Mouse (Mus musculus) neural tube, embryonic 13.5 days (tissue): ENCODE measurements at regions not wholly inside any gene's neighbourhood (a gene's known extent, or its start where the extent isn't known, plus 50 kb on each side); places are given as distances from the start of the nearest gene placed in this dataset.

Experiments used
- ATAC-seq: fragments of 200-750 bp; cut with Nextera tagmentation; 2 replicates; pipeline ENCODE4 v1.8.0; 2017; ENCODE audit warnings: low read depth, mild to moderate bottlenecking, moderate TSS enrichment, moderate library complexity
- H3K27ac ChIP-seq: fragments of 300-500 bp; sonication (generic); replicated peaks from 2 replicates; pipeline ENCODE4 v1.5.1; 2015; ENCODE audit warnings: moderate library complexity, mild to moderate bottlenecking, inconsistent platforms
- H3K27me3 ChIP-seq: fragments of 300-500 bp; sonication (generic); 2 replicates; pipeline ENCODE4 v1.6.1; 2015; ENCODE audit warnings: mild to moderate bottlenecking, inconsistent platforms
- H3K36me3 ChIP-seq: fragments of 300-500 bp; sonication (generic); 2 replicates; pipeline ENCODE4 v1.6.1; 2015; ENCODE audit warnings: mild to moderate bottlenecking, inconsistent platforms
- H3K4me1 ChIP-seq: fragments of 300-500 bp; sonication (generic); replicated peaks from 2 replicates; pipeline ENCODE4 v1.6.1; 2015; ENCODE audit warnings: inconsistent platforms
- H3K4me2 ChIP-seq: fragments of 300-500 bp; sonication (generic); 2 replicates; pipeline ENCODE4 v1.6.1; 2015; ENCODE audit warnings: inconsistent platforms, mild to moderate bottlenecking, moderate library complexity
- H3K4me3 ChIP-seq: fragments of 300-500 bp; sonication (generic); 2 replicates; pipeline ENCODE4 v1.5.1; 2015; ENCODE audit warnings: mild to moderate bottlenecking, inconsistent platforms
- H3K9ac ChIP-seq: fragments of 300-500 bp; sonication (generic); 2 replicates; pipeline ENCODE4 v1.6.1; 2015; ENCODE audit warnings: moderate library complexity, mild to moderate bottlenecking, inconsistent platforms
- H3K9me3 ChIP-seq: fragments of 300-500 bp; sonication (generic); 2 replicates; pipeline ENCODE4 v1.6.1; 2016; ENCODE audit warnings: inconsistent platforms
- WGBS: fragments of 180-500 bp; shearing (Covaris S2); methylation state at CpG from one replicate; pipeline ENCODE4 v1.1.7; 2015; 5-methylcytosine and 5-hydroxymethylcytosine counted together

DNA sequence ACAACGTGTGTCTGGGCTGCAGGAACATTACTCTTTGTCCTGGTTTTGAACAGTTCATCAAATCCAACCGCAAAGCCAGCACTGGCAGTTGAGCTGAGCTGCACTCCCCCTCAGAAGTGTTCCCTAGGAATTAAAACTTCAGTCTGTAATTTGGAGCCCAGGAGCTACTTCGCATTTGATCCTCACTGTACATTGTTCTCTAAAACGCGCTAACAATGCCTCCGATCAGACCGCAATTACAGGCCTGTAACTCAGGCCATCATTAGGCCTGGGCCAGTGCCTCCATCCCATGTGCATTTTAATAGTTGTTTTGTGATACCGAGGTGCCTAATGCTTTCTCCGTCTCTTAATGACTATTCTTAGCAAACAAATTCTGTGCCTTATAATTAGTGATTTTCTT lies 185.6 kb downstream of the Rps15a start:
- H3K4me2 ChIP-seq = no peak overlapping the region
- H3K27me3 ChIP-seq = no peaks in the 10 kb centered on the region
- H3K4me3 ChIP-seq = no peak overlapping the region
- H3K36me3 ChIP-seq = no peaks in the 10 kb centered on the region
- H3K27ac ChIP-seq = no peak overlapping the region
- ATAC-seq = no peak
- WGBS = 54% methylated on average over 9 of the region's 9 CpGs
- no peak overlapping the region for H3K9ac ChIP-seq
- H3K4me1 ChIP-seq = peaks cover 12% of the 10 kb centered on the region
- H3K9me3 ChIP-seq = no peaks in the 10 kb centered on the region

DNA sequence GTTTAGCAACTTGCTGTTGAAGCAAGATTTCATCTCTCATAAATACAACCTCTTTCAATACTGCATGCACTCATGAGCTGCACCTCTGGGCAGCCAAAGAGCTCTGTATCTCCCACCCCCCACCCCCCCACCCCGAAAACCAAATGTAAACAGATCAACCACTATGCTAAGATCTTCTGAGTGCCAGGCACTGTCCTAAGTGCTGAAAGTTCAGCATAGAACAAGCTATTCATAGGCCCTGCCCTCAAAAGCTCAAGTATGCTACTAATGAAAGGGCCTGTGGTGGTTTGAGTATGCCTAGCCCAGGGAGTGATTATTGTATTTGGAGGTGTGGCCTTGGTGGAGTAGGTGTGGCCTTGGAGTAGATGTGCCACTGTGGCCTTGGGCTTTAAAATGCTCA lies 189.6 kb downstream of the Rps15a start:
- Histone ChIP-seq H3K27me3 (no peaks in the 10 kb centered on the region), H3K4me2 (no peak overlapping the region), H3K27ac (no peak overlapping the region), H3K9ac (no peak overlapping the region), H3K36me3 (no peaks in the 10 kb centered on the region), H3K4me1 (peaks cover 4% of the 10 kb centered on the region), H3K4me3 (no peak overlapping the region), H3K9me3 (no peaks in the 10 kb centered on the region)
- no peak for ATAC-seq
- WGBS = 48% methylated on average over 1 of the region's 1 CpGs

DNA sequence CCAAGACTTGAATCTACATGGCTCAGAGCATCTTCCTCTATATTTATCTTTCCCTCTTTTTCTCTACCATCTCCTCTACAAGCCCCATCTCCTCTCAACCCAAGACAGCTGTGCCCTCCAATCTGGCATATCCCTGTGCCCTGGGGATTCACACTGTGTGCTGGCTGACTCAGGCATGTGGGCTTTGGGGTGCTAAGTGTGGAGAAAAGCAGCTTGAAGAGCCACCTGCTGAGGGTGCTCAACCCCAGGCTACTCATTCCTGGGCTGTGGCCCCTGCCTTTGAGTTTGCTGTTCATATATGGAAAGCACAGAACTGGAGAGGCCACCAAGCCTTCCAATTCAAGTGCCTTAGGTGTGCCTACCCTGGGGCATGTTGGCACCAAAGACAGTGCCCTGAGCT lies 193.7 kb downstream of the Rps15a start:
- Histone ChIP-seq H3K9ac (no peak overlapping the region), H3K27me3 (no peaks in the 10 kb centered on the region), H3K36me3 (no peaks in the 10 kb centered on the region), H3K4me1 (no peaks in the 10 kb centered on the region), H3K4me3 (no peak overlapping the region), H3K9me3 (no peaks in the 10 kb centered on the region), H3K4me2 (no peak overlapping the region), H3K27ac (no peak overlapping the region)
- ATAC-seq = no peak

DNA sequence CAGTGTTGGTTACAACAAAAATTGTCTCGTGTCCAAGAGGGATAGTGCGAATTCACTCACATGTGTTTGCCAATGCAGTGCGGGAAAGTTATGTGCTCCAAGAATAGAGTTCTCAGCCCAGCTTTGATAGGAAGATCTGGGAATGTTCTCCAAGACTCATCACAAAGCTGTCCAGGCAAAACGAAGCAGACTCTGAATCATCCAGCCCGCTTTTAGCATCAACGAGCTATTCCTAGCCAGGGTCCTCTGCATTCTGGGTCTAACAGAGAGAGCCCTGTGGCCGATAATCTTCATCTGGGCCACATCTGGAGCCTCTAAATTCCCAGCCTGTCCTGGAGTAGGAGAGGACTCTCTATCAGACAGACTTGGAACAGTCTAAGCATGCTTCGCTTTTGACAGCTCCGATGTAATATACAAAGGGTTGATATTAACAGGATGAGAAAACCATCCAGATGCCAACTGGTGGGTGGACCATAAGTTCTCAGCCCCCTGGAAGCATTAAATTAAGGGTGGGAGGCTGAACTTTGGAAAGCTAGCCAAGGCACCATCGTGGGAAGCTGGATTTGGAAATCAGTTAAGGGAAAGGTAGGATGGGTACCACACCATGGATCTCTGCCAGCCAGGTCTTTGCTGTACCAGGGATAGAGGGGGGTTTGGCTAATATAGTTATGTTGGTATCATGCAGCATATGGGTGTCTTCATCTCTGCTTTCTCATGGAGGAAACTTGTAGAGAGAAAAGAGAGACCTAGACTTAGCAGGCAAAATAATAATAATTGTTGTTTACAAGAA lies 197.6 kb downstream of the Rps15a start:
- WGBS = 94% methylated on average over 10 of the region's 10 CpGs
- no peak overlapping the region for H3K9ac ChIP-seq
- no peak for ATAC-seq

DNA sequence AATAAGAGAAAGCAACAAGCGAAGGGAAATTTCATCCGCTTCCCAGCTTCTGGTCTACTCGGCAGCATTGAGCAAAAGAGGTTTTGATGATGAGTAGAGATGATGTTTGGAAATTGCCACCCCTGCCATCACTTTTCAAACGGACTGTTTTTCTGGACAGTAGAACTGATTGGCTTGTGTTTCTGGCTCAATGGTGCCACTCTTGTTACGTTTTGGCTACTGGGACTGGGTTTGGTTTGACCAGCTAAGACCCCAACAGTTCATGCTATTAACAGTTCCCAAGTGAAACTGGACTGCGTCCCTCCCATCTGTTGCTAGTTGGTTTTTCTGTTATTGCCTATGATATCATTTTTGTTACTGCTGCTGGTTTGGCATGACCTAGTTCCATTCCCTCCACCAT lies 199.1 kb downstream of the Rps15a start:
- Histone ChIP-seq H3K27me3 (no peaks in the 10 kb centered on the region), H3K4me2 (no peak overlapping the region)

More for the DNA sequence above, 197.6 kb downstream of the Rps15a start:
- no peaks in the 10 kb centered on the region for H3K9me3 ChIP-seq
- H3K27ac ChIP-seq = no peak overlapping the region
- H3K4me2 ChIP-seq = no peak overlapping the region
- H3K4me3 ChIP-seq = no peak overlapping the region
- H3K36me3 ChIP-seq = no peaks in the 10 kb centered on the region
- no peaks in the 10 kb centered on the region for H3K4me1 ChIP-seq
- no peaks in the 10 kb centered on the region for H3K27me3 ChIP-seq

DNA sequence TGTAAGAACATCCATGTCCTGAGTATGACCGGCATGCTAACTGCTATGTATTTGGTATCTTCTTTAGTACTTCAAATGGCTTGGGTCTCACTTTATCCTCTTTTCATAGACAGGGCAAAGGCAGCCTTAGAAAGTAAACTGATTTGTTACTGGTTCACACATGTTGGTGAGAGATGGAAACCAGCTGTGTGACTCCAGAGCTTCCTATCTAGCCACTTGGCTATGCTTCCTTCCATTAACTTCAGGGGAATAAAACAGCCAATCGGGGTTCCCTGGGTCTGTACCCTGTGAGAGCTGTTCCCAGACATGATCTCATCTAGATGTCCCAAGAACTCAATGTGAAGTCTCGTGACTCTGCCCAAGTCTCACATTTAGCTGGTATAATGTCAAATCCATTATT lies 203.5 kb downstream of the Rps15a start:
- WGBS = 73% methylated on average over 3 of the region's 3 CpGs

More for the DNA sequence above, 199.1 kb downstream of the Rps15a start:
- H3K36me3 ChIP-seq = no peaks in the 10 kb centered on the region
- WGBS = 92% methylated on average over 6 of the region's 6 CpGs
- no peaks in the 10 kb centered on the region for H3K9me3 ChIP-seq
- no peaks in the 10 kb centered on the region for H3K4me1 ChIP-seq
- no peak overlapping the region for H3K4me3 ChIP-seq
- ATAC-seq = no peak
- no peak overlapping the region for H3K27ac ChIP-seq
- no peak overlapping the region for H3K9ac ChIP-seq

DNA sequence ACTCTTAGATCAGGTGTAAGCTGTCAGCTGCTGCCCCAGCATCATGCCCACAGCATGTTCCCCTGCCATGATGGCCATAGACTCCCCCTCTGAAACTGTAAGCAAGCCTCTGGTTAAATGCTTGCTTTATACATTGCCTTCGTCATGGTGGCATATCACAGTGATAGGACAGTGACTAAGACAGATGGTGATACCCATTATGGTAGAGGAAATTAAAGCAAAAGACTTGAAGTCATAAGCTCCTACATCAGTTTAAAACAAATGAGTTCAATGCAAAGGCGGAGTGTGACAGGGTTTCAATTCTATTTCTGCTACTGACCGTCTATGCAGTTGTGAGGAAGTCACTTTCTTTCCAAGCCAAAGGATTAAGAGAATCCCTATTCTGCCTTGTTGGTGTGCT lies 204.9 kb downstream of the Rps15a start:
- Histone ChIP-seq H3K4me2 (no peak overlapping the region), H3K4me1 (no peaks in the 10 kb centered on the region), H3K27me3 (no peaks in the 10 kb centered on the region), H3K36me3 (no peaks in the 10 kb centered on the region), H3K27ac (no peak overlapping the region), H3K9me3 (no peaks in the 10 kb centered on the region), H3K4me3 (no peak overlapping the region), H3K9ac (no peak overlapping the region)
- 89% methylated on average over 3 of the region's 3 CpGs for WGBS
- ATAC-seq = no peak

More for the DNA sequence above, 203.5 kb downstream of the Rps15a start:
- Histone ChIP-seq H3K27ac (no peak overlapping the region), H3K27me3 (no peaks in the 10 kb centered on the region), H3K4me1 (no peaks in the 10 kb centered on the region), H3K4me2 (no peak overlapping the region), H3K9ac (no peak overlapping the region), H3K36me3 (no peaks in the 10 kb centered on the region), H3K9me3 (no peaks in the 10 kb centered on the region), H3K4me3 (no peak overlapping the region)
- no peak for ATAC-seq

DNA sequence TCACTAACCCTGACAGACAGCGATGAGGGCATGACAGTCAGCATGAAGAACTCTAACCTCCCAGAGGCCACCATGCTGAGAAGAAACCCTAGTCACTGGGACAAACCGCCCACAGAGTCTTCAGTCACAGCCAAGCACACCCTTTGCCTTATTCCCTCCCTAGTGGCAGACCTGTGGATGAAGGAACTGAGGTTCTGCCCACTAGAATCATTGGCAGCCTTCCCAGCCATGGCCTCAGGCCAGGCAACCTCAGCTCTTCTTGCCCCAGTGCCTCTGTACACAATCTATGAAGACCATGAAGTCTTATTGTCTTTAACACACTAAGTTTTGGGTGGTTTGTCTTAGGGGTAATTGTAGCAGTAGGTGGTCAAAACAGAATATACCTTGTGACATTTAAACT lies 219.5 kb downstream of the Rps15a start:
- no peak for ATAC-seq
- no peak overlapping the region for H3K27ac ChIP-seq
- H3K27me3 ChIP-seq = 0 out of 2 replicates have a peak, but pooled peaks cover 6% of the 10 kb centered on the region
- H3K4me1 ChIP-seq = no peaks in the 10 kb centered on the region
- no peak overlapping the region for H3K4me2 ChIP-seq
- 88% methylated on average over 2 of the region's 2 CpGs for WGBS
- no peaks in the 10 kb centered on the region for H3K9me3 ChIP-seq
- no peak overlapping the region for H3K4me3 ChIP-seq
- H3K9ac ChIP-seq = no peak overlapping the region
- no peaks in the 10 kb centered on the region for H3K36me3 ChIP-seq

DNA sequence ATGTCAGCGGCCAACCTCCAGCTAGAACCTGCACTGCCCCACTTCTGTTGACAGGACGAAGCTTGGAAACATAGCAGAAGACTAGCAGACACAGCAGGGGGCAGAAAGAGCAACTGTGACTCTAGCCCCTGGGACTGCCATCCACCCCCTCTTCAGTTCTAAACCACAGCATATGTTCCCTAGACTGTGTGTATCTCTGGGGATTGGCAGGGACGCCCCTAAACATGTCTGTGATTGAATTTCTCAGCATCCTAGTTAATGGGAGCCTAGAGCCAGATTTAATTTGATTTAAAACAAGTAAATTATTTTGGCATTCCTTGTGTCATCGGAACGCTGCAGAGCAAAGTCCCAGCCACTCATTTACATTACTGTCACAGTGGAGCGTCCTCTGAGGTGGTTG lies 228.7 kb downstream of the Rps15a start:
- ATAC-seq = no peak
- WGBS = 63% methylated on average over 6 of the region's 6 CpGs
- Histone ChIP-seq H3K27ac (no peak overlapping the region), H3K36me3 (no peaks in the 10 kb centered on the region), H3K4me3 (no peak overlapping the region), H3K9me3 (no peaks in the 10 kb centered on the region), H3K4me1 (0 out of 2 replicates have a peak, but pooled peaks cover 3% of the 10 kb centered on the region), H3K4me2 (no peak overlapping the region), H3K27me3 (0 out of 2 replicates have a peak, but pooled peaks cover 7% of the 10 kb centered on the region), H3K9ac (no peak overlapping the region)

DNA sequence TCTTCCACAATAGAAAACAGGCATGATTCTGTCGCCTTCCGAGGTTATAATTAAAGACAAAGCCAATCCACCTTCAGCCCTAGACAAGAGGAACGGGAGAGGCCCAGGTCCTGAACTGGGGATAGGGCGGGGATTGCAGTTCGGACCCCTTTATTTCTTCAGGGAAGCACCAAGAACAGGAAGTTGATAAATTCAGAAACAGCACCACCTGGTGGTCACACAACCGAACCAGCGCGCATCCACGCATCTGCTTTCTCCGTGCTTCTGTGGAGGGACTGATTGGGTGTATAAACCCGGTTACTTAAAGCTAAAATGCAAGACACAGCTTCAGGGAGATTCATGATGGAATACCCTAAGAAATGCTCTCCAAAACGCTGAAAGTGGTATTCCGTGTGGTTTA lies 233.2 kb downstream of the Rps15a start:
- Histone ChIP-seq H3K4me3 (no peak overlapping the region), H3K9ac (no peak overlapping the region), H3K9me3 (no peaks in the 10 kb centered on the region), H3K36me3 (no peaks in the 10 kb centered on the region), H3K4me1 (peaks cover 12% of the 10 kb centered on the region), H3K27me3 (peaks cover 4% of the 10 kb centered on the region; the same call in 1 of the 2 replicates), H3K27ac (no peak overlapping the region), H3K4me2 (no peak overlapping the region)
- WGBS = 6% methylated on average over 13 of the region's 13 CpGs
- ATAC-seq = 0 out of 2 replicates have a peak, but pooled peaks have one; percentile 32

DNA sequence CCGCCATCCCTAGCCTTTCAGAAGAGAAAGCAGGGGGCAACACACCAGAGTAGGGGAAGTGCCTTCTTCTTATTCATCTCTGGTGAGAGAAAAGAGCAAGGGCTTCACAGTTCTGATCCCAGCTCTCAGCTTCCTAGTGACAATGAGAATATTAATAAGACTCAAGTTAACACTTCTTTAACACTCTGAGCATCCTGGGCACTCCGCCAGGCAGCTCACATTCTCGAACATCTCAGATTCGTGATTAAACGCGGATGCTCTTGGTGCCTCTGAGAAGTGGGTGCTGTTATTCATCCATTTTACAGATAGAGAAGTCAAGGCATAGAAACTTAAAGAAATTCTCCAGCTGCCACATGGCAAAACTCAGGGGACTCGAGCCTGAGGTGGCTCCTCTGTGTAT lies 237.1 kb downstream of the Rps15a start:
- H3K4me2 ChIP-seq = no peak overlapping the region
- no peak overlapping the region for H3K4me3 ChIP-seq
- no peak overlapping the region for H3K9ac ChIP-seq
- WGBS = 78% methylated on average over 7 of the region's 7 CpGs
- H3K27me3 ChIP-seq = peaks cover 4% of the 10 kb centered on the region; the same call in 1 of the 2 replicates
- H3K27ac ChIP-seq = no peak overlapping the region
- ATAC-seq = no peak
- no peaks in the 10 kb centered on the region for H3K9me3 ChIP-seq
- H3K36me3 ChIP-seq = no peaks in the 10 kb centered on the region
- H3K4me1 ChIP-seq = peaks cover 8% of the 10 kb centered on the region

DNA sequence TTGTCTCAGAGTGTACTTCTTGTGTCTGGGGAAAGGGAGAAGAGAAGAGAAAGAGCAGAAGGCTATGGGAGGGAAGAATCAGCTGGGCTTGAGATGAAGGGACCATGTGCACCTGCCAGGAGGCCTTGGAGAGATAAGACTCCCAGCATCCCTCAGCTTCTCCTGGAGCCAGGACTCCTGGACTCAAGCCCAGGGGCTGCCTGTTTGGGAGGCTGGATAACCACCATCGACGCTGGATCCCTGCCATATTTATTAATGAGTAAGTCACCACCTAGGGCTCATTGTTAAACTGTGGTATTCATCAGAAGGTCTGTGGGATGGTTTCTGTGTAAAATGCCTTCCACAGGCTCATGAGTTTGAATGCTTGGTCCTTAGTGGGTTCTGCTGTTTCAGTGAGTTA lies 240.7 kb downstream of the Rps15a start:
- H3K27ac ChIP-seq = no peak overlapping the region
- no peak overlapping the region for H3K4me2 ChIP-seq
- 80% methylated on average over 2 of the region's 2 CpGs for WGBS
- H3K27me3 ChIP-seq = peaks cover 3% of the 10 kb centered on the region; the same call in 1 of the 2 replicates
- peaks cover 8% of the 10 kb centered on the region for H3K4me1 ChIP-seq
- no peaks in the 10 kb centered on the region for H3K9me3 ChIP-seq
- no peak for ATAC-seq
- H3K9ac ChIP-seq = no peak overlapping the region
- H3K36me3 ChIP-seq = no peaks in the 10 kb centered on the region
- no peak overlapping the region for H3K4me3 ChIP-seq

DNA sequence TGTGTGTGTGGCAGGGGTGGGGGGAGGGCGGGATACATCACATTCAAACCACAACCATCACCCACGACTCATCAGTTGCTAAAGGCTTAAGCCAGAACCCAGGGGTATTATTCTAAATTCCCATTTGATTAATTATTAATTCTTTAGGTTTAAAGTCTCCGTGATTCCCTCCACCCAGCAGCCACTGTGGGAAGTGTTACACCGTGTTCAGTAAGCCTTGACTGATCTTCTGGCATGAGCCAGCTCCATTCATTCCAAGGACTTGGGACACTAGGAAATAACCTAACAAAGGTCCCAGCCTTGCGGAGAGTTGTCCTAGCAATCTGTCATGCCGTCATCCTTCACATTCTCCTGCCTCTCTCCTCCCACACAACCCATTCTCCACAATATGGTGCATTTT lies 256.6 kb downstream of the Rps15a start:
- no peak overlapping the region for H3K4me3 ChIP-seq
- H3K9me3 ChIP-seq = no peaks in the 10 kb centered on the region
- no peak overlapping the region for H3K27ac ChIP-seq
- H3K36me3 ChIP-seq = no peaks in the 10 kb centered on the region
- H3K9ac ChIP-seq = no peak overlapping the region
- H3K4me2 ChIP-seq = no peak overlapping the region
- H3K4me1 ChIP-seq = peaks cover 11% of the 10 kb centered on the region
- no peaks in the 10 kb centered on the region for H3K27me3 ChIP-seq
- ATAC-seq = no peak
- 43% methylated on average over 6 of the region's 6 CpGs for WGBS
